Mouse (Mus musculus) neural tube, embryonic 14.5 days (tissue): ENCODE measurements around the gene Slc1a6. TPM values are rescaled to one million over a fixed set of nuclear protein-coding genes. Genes with fewer than 3 reads are reported as not detected.

Experiments used
- ATAC-seq: fragments of 200-750 bp; cut with Nextera tagmentation; 2 replicates; pipeline ENCODE4 v1.8.0; 2017; ENCODE audit warnings: low read depth, mild to moderate bottlenecking, moderate TSS enrichment, moderate library complexity
- H3K27ac ChIP-seq: fragments of 300-500 bp; sonication (generic); 2 replicates; pipeline ENCODE4 v1.5.1; 2014; ENCODE audit warnings: low read depth, mild to moderate bottlenecking, control low read depth, low read length, moderate library complexity, mixed read lengths
- H3K27me3 ChIP-seq: fragments of 300-500 bp; sonication (generic); 2 replicates; pipeline ENCODE4 v1.6.1; 2014; ENCODE audit warnings: low read length; ENCODE audit not compliant: control insufficient read depth, insufficient read depth
- H3K36me3 ChIP-seq: fragments of 300-500 bp; sonication (generic); 2 replicates; pipeline ENCODE4 v1.6.1; 2014; ENCODE audit warnings: low read length, mixed read lengths; ENCODE audit not compliant: control insufficient read depth, insufficient read depth
- H3K4me1 ChIP-seq: fragments of 300-500 bp; sonication (generic); 2 replicates; pipeline ENCODE4 v1.6.1; 2014; ENCODE audit warnings: low read length; ENCODE audit not compliant: control insufficient read depth, insufficient read depth
- H3K4me2 ChIP-seq: fragments of 300-500 bp; sonication (generic); 2 replicates; pipeline ENCODE4 v1.6.1; 2014; ENCODE audit warnings: mild to moderate bottlenecking, low read depth, low read length, control low read depth
- H3K4me3 ChIP-seq: fragments of 300-500 bp; sonication (generic); 2 replicates; pipeline ENCODE4 v1.5.1; 2014; ENCODE audit warnings: low read depth, low read length, control low read depth, mixed read lengths
- H3K9ac ChIP-seq: fragments of 300-500 bp; sonication (generic); replicated peaks from 2 replicates; pipeline ENCODE4 v1.6.1; 2014; ENCODE audit warnings: low read depth, mild to moderate bottlenecking, control low read depth, low read length, mixed read lengths
- H3K9me3 ChIP-seq: fragments of 300-500 bp; sonication (generic); 2 replicates; pipeline ENCODE4 v1.6.1; 2016; ENCODE audit warnings: low read length; ENCODE audit not compliant: control insufficient read depth
- WGBS: fragments of 180-500 bp; shearing (Covaris S2); extraction: QIAGEN DNeasy Blood & Tissue Kit; methylation state at CpG from one replicate; pipeline ENCODE4 v1.1.7; 2014; 5-methylcytosine and 5-hydroxymethylcytosine counted together
- polyA plus RNA-seq: library from polyadenylated mRNA; unstranded; fragments of >200 nt; fragmentation: Nextera tagmentation; extraction: Ambion mirVana; gene quantifications from 2 replicates; pipeline ENCODE4 v1.2.1, GENCODE M21; 2014

Gene Slc1a6
- polyA plus RNA-seq = 10.3 and 10.8 TPM in 2 replicates

GRCm38 (mm10) chr10:78779981-78780651 lies at the start of gene Slc1a6:
Gene Slc1a6, plus strand, starts transcription at chr10:78780496.
- WGBS = under 1% methylated on average over 41 of the region's 54 CpGs
- Histone ChIP-seq H3K4me3 (peak within 1 kb of the TSS; percentile 59), H3K27me3 (no peaks in the 10 kb centered on the region), H3K36me3 (no peaks in the 10 kb centered on the region), H3K9ac (peak within 1 kb of the TSS; percentile 84), H3K27ac (no peak within 1 kb of the TSS), H3K4me1 (peaks cover 8% of the 10 kb centered on the region; the same call in 1 of the 2 replicates), H3K4me2 (peak within 1 kb of the TSS; percentile 98), H3K9me3 (no peaks in the 10 kb centered on the region)
- peak; percentile 77 for ATAC-seq

GRCm38 (mm10) chr10:78739821-78740220 lies 40.5 kb upstream of the Slc1a6 start:
- no peak overlapping the region for H3K4me2 ChIP-seq
- ATAC-seq = no peak
- no peaks in the 10 kb centered on the region for H3K36me3 ChIP-seq
- H3K4me3 ChIP-seq = no peak overlapping the region
- H3K9ac ChIP-seq = no peak overlapping the region
- no peaks in the 10 kb centered on the region for H3K9me3 ChIP-seq
- no peaks in the 10 kb centered on the region for H3K4me1 ChIP-seq
- H3K27me3 ChIP-seq = no peaks in the 10 kb centered on the region
- H3K27ac ChIP-seq = no peak overlapping the region
- 81% methylated on average over 4 of the region's 4 CpGs for WGBS

DNA sequence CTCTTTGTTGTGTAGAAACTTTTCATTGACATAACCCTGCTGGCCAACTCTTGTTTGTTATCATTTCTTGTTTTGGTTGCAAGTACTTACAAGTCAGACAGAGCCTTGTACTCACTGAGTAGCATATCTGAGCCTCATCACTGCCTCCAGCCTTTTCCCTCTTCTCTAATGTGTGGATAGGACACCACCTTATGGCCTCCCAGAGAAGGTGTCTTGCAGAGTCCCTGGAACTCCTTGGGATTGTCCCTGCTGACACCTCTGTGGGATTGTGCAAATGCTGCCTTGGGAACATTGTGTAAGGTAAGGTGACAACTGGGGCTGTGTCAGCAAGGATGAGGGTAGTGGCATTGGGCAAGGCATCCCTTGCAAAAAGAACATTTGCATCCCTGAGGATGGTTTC lies 36.6 kb upstream of the Slc1a6 start:
- Histone ChIP-seq H3K9ac (no peak overlapping the region), H3K27me3 (no peaks in the 10 kb centered on the region), H3K36me3 (no peaks in the 10 kb centered on the region), H3K4me1 (no peaks in the 10 kb centered on the region), H3K27ac (no peak overlapping the region), H3K9me3 (no peaks in the 10 kb centered on the region), H3K4me3 (no peak overlapping the region), H3K4me2 (no peak overlapping the region)
- ATAC-seq = no peak

DNA sequence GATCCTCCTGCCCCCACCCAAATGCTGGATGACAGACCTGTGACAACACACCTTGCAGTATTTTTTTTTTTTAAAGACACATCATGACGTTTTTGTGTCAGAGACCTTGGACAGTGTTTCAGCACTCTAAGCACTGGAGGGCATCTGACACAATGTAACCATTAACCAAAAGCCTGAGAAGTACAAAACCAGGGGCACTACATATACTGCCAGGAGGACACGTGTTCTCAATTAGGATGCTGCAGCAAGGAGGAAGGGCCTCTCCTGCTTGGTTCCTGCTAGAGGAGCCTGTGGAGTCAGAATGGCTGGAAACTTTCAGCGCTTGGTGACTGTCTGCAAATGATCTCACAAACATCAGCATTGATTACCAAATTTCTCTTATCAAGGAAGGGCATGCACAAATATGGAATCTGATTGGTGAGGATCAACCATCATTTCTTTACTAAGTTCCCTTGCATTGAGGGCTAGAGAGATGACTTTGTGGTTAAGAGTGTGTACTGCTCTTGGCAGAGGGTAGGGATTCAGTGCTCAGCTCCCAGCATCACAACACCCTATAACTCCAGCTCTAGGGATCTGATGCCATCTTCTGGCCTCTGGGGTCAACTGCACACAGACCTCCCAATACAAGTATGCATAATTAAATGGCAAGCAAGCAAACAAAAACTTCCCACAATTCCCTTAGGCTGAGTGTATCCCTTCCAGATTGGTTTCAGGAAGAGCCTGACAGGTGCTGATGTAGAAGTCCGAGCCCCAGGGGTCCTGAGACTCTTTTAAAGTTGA lies 34.7 kb upstream of the Slc1a6 start:
- no peaks in the 10 kb centered on the region for H3K27me3 ChIP-seq
- H3K4me2 ChIP-seq = no peak overlapping the region
- WGBS = 69% methylated on average over 4 of the region's 4 CpGs
- H3K27ac ChIP-seq = no peak overlapping the region
- H3K4me3 ChIP-seq = no peak overlapping the region
- H3K9ac ChIP-seq = no peak overlapping the region
- no peaks in the 10 kb centered on the region for H3K9me3 ChIP-seq
- no peaks in the 10 kb centered on the region for H3K36me3 ChIP-seq
- no peak for ATAC-seq
- H3K4me1 ChIP-seq = no peaks in the 10 kb centered on the region

- H3K9ac ChIP-seq = peak overlapping the region; percentile 37
- ATAC-seq = peak; percentile 86
- WGBS = 2% methylated on average over 27 of the region's 27 CpGs
- H3K27me3 ChIP-seq = no peaks in the 10 kb centered on the region
- H3K27ac ChIP-seq = no peak overlapping the region
- H3K4me3 ChIP-seq = peak overlapping the region; percentile 34
- H3K9me3 ChIP-seq = no peaks in the 10 kb centered on the region
- H3K4me2 ChIP-seq = peak overlapping the region; percentile 70
- no peaks in the 10 kb centered on the region for H3K36me3 ChIP-seq
- peaks cover 4% of the 10 kb centered on the region; the same call in 1 of the 2 replicates for H3K4me1 ChIP-seq
These were observed 33.1 kb upstream of the Slc1a6 start for GRCm38 (mm10) chr10:78747035-78747721.

DNA sequence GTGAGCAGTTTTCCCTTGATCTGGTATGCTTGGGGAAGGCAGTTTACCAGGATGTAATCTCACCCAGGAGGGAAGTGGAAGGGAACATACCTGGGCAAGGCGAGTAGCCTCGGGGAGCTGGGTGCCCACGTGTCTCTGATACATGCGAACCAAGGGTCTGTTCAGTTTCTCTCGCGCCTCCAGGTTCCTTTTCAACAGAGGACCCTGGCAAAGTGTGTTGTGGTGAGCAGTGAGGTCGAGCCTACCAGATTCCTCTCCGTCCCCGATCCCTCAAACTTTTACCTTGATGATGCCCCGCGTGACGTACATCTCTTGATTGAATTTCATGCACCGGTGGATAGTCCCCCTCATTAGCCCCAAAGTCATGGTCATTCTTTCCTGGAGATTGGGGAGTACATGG lies 32.1 kb upstream of the Slc1a6 start:
- ATAC-seq = no peak
- Histone ChIP-seq H3K27ac (no peak overlapping the region), H3K4me3 (no peak overlapping the region), H3K9me3 (no peaks in the 10 kb centered on the region), H3K36me3 (no peaks in the 10 kb centered on the region), H3K4me1 (peaks cover 6% of the 10 kb centered on the region; the same call in 1 of the 2 replicates), H3K27me3 (no peaks in the 10 kb centered on the region), H3K4me2 (peak overlapping the region; percentile 70; the same call in 1 of the 2 replicates), H3K9ac (no peak overlapping the region)
- WGBS = 81% methylated on average over 13 of the region's 13 CpGs

DNA sequence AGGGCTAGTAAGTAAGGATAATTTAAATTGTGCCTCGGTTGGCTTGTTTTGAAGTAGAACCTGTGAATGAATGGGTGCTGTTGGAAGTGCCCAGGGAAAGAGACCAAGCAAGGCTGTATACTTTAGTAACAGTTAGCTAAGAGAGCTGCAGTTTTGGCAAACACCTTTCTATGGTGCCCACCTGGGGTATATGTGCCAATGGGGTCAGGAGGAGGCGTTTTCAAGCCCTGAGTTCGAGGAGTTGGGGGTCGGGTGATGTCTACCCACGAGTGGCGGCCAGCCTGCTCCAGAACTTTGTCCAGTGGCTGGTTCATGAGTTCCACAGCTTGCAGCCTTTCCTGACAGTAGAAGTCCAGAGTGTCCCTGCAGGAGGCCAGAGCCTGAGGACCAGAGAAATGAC lies 31.4 kb upstream of the Slc1a6 start:
- no peak for ATAC-seq
- no peak overlapping the region for H3K9ac ChIP-seq
- no peaks in the 10 kb centered on the region for H3K27me3 ChIP-seq
- H3K27ac ChIP-seq = no peak overlapping the region
- WGBS = 85% methylated on average over 6 of the region's 6 CpGs
- H3K36me3 ChIP-seq = no peaks in the 10 kb centered on the region
- peaks cover 6% of the 10 kb centered on the region; the same call in 1 of the 2 replicates for H3K4me1 ChIP-seq
- H3K4me3 ChIP-seq = no peak overlapping the region
- no peak overlapping the region for H3K4me2 ChIP-seq
- no peaks in the 10 kb centered on the region for H3K9me3 ChIP-seq

- Histone ChIP-seq H3K9me3 (no peaks in the 10 kb centered on the region), H3K36me3 (no peaks in the 10 kb centered on the region), H3K4me2 (peak within 1 kb of the TSS; percentile 75), H3K4me1 (peaks cover 6% of the 10 kb centered on the region; the same call in 1 of the 2 replicates), H3K9ac (peak within 1 kb of the TSS; percentile 73), H3K27ac (peak within 1 kb of the TSS; percentile 88), H3K27me3 (no peaks in the 10 kb centered on the region), H3K4me3 (peak within 1 kb of the TSS; percentile 47)
- peak; percentile 96 for ATAC-seq
- under 1% methylated on average over 61 of the region's 61 CpGs for WGBS
These were observed 27.7 kb upstream of the Slc1a6 start, which contains the start of gene Ccdc105 for GRCm38 (mm10) chr10:78752452-78753191. Gene Ccdc105, minus strand, starts transcription at chr10:78753065.
